Mouse (Mus musculus) A20 (cell line): ENCODE measurements around the gene Cyld.
"Not testable (repeated sequence)": the region's sequence is repeated elsewhere in the genome, so short reads cannot be mapped to it uniquely, and the experiment has no call there.

Source experiments
- DNase-seq: peaks from one replicate; pipeline ENCODE4 v3.0.0-alpha.2; 2011; ENCODE audit warnings: low read depth, low spot score

Gene Cyld

DNA sequence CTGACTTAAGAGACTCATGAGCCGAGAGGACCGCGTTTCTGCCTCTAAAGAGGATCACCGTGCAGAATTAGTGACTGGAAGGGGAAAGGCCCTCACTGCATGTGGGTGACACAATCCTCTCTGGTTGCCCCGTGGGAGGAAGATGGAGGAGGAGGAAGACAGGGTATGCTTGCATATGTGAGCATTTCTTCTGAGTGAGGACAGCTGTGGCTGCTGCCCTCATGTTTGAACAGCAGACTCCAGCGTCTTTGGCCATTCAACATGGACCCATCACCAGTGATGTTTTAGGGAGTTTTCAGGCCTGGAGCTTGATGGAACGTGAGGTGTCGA, 10.0 kb upstream of the Cyld start:
- DNase-seq: no peak

DNA sequence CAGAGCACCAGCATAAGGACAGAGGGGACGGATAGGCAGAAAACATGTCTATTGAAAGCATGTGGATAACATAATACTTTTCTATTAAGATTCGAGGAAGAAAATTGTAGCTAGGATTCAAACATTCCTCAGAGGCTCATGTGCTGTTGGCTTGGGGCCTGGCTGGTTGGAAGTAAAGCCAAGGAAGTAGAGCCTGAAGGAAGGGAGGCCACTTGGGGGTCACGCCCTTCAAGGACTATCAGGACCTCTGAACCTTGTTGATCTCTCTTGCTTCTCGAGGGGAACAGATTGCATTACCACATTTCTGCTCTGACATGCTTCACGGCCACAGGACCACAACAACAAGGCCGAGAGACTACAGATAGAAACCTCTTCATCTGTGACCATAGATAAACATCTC, 7.7 kb upstream of the Cyld start:
- DNase-seq: no peak

DNA sequence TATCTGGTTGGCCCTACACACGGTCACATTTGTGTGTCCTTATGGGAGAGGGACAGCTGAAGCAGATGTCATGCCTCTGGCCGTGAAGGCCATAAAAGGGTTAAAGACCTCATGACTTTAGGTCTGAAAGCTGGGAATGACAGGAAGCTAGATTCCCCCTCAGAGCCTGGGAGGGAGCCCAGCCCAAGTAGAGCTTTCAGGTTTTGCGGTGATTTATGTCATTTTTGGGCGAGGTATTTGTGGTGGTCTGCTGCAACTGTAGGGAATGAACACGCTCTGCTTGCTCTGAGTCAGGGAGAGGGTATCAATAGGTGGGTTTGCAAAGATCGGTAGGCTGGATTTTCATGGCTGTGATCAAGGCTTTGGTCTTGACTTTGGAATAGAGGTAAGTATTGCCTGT, 6.9 kb upstream of the Cyld start:
- no peak for DNase-seq

DNA sequence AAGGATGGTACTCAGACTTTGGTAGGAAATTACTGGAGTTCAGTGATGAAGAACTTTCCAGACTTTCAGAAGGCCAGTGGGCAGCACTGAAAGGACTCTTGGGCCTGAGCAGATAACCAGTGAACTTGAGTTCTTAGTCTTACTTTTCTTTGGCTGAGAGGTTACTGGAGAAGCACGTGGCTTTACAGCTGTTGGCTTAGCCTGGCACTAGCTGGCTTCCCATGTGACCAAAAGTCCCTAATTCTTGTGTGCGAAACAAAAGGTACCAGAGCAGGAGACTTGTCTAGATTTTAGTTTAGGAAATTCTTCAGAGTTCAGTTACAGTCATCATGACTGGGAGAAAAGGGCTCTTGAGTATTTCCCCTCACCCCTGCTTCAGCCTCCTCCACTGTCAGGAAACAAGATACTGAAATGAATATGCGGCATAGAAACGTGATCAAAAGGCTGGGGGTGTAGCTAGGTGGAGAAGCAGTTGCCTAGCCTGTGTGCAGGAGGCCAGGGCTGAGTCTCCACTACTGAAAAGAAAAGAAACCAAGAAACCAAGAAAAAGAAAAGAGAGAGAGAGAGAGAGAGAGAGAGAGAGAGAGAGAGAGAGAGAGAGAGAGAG, 5.4 kb upstream of the Cyld start:
- no peak for DNase-seq

DNA sequence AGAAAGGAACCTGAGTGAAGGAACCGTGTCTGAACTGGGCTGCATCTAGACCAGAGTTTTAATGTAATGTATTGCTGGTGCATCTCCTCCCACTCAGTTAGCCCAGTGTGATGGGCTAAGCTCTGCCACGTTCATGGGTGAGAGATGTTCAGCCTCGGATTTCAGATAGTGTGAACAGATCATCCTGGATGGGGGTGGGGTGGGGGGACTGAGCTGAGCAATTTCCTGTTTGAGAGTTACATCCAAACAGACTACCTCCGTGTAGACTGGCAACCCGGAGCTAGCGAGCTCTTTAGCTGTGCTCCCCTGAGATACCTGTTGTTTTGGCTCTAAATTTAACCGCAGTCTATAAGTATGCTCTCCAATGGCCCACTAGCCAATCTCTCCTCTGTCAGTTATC, 4.9 kb upstream of the Cyld start:
- DNase-seq: no peak

DNA sequence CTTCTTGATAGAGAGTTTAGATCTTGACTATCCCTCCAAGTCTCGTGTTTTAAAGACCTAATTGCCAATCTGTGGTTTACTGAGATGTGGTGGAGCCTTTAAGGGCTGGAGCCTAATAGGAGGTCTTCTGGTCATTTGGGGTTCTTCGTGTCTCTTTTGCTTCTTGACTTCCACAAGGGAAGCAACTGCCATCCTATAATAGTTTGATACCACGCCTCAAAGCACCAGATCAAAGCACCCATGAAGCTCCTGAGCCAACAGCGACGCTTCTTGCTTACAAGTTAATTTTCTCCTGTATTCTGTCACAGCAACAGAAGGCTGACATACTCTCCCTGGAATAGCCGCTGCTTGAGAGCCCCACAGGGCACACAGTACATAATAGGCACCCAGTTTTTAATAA, 4.0 kb upstream of the Cyld start:
- no peak for DNase-seq

DNA sequence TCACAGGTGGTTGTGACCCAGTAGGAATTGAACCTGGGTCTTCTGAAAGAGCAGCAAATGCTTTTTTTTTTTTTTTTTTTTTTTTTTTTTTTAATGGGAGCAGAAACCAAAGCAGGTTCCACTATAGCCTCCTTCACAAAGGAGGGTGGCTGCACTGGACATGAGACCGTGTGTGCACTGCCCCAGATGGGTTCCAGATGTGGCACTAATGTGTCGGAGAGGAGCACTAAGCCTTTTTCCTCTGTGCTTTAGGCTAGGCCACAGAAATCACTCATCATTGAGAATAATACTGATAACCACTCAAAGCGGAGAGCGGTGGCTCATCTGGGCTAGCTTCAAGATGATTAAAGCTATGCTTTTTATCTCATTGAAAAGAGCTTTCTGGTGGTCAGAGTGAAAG, 3.5 kb upstream of the Cyld start:
- DNase-seq: no peak

DNA sequence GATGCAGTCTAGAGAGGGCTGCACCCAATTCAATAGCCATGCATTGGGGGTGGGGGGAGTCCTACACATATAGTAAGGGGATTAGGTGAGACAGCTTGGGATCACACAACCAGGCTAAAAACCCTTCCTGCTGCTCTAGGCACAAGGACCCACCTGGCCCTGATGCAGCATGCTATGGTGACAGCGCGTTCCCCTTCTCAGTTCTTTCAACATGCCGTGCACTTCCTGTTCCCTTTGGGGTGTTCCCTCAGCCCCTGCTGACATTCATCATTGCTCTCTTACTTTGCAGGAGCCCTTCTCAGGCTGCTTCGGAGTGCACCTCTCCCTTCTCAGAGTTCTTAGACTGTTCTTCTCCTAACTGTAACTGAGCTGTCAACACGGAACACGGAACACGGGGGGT, 2.5 kb upstream of the Cyld start:
- peak; percentile 74 for DNase-seq

DNA sequence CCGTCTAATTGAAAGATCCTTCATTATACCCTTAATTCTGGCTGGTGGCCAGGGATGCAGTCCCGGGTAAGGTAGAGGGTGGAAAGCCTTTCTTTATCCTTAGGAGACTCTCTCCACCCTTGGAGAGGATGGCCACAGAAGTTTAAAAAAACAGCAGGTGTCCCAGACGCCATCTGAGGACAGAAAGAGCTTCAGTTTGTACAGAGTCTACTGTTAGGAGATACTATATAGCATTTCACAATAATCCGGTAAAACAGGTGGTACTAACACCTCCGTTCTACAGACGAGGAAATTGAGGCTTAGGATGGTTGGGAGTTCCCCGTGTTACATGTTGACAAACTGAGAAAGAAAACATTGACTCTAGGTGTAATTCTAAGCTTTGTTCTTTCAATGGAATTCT, 600 bp upstream of the Cyld start:
- DNase-seq: no peak

DNA sequence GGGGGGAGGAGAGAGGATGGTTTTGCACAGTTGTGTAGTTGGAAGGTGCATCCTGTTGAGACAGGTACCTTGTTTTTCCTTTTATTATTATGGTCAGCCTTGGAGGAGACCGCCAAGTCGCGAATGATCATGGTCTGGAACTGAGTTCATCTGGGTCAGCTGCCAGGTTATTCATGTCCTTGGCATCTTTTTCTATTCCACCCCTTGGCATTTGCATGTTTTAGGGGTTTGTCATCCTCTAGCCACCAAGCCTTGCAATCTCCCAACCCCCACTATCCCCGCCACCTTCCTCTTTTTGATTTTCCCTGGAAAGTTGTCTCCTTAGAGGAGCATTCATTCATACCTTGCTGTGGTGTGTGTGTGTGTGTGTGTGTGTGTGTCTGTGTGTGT, 809 bp downstream of the Cyld start:
- no peak for DNase-seq

DNA sequence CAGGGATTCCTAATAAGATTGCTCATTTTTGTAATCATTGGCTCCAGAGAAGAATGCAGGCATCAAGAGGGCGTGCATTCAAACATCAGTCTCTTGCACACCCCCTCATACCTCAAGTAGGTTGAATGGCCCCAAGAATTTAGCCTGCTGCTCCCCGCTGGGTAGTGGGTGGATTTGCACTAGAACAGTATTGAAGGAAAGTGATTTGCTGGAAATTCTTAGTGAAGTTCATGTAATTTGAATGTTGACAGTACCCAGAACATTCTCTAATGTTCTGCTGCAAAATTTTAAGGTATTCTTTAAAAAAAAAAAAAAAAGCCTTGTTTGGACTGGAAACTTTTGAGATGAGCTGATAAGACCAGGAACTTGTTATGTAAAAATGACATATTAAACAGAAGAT, 1.2 kb downstream of the Cyld start:
- DNase-seq: peak; percentile 45

DNA sequence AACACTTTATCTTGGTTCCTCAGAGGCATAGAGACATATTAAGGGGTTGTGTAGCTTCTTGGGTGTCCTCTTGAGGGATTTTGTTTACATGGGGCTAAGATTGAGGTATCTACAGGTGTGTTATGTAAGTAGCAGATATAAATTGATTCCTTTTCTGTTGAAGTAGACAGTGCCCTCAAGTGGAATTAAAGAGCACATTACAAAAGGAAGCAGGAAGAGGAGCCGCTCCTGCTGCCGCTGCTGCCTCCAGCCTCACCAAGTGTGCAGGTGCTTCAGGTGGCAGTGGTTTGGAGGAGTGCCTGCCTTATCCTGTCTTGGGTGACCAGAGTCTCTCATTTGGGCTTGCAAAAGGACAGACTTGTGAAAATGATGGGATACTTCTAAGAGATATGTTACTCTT, 4.8 kb downstream of the Cyld start:
- DNase-seq: peak; percentile 65

DNA sequence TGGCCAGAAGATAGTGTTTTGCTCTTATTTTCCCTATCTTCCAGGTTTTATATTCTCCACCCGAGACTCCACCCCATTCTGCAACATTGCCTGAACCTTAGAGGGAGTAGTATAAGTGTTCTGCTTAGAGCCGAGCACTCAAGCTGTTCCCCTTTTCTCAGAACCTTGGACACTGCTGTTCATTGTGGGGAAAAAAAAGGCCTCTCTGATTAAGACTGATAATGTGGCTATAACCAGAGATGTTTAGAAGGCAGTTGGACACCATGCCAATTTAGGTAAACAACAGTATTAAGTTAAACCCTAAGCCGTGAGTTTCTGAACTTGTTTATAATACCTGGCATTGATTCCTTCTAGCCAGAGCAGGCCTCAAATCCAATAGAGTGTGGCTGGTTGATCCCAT, 6.0 kb downstream of the Cyld start:
- no peak for DNase-seq

DNA sequence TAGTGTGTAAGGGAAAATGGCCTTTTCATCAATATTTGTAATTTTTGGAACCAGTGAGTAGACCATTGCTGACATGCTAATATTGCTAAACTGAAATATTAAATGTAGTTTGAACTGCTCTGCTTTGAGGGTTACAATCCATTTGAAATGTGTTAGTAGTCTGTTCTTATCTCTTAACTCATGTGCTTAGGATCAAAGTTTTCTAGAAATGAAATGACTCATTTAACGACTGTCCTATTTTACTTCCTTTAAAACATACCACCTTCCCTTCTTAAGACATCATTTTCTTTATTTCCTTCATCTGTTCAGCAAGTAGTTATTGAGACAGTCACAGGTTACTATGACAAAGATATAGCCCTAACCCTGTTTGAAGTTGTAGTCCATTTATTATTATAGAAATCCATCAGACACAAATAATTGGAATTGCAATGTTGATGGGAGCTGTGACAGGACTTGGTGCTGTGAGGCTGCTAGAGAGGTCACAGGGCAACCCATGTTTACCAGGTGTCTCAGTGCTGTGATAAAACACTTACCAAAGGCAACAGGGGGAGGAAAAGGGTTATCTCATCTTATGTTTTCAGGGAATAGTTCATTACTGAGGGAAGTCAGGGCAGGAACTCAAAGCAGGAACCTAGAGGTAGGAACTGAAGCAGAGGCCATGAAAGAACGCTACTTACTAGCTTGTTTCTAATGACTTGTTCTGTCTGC, 26.6 kb downstream of the Cyld start:
- DNase-seq: no peak

DNA sequence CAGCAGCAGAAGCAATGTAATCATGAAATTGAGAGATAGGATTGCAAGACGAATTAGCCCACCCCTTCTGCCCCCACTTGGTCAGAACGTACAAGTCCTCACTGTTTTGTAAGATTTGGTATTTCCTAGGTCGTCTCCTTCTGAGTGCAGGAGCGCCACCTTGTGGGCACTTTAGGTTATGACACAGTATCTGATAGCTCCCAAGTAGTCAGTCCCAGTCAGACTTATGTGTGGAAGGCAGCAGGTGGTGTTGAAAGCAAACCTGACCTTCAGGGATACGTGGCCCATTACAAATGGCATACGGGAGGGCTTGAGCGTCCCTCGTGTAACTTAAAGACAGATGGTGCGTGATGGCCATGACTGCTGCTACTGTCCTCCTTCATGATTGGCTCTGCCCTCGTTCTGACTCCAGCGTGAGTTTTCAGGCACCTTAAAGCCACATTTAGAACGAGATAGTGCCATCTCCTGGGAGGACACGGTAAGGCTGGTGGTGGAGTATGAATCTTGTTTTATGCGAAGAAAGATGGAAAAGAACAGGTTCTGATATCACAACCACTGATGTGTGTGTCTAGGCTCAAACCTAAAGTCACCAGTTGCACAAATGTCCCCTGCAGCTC, 58.5 kb downstream of the Cyld start:
- peak; percentile 89 for DNase-seq

DNA sequence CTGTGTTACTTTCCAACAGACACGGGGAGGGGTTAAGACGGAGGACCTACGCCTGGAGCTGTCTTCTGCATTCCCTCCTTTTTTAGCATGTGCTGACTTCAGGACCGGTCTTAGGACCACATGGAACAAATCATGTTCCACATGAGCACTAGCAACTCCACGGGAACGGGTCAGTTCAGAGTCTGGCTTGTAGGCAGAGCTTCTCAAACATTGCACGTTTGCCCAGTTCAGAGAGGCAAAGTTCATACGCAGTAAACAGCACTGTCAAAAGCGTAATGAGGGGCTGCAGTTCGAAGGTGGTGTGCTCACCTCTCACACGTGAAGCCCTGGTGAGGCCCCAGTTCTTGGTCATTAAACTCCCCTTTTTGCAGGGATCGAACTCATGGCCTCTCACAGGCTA, 65.2 kb downstream of the Cyld start:
- no peak for DNase-seq

DNA sequence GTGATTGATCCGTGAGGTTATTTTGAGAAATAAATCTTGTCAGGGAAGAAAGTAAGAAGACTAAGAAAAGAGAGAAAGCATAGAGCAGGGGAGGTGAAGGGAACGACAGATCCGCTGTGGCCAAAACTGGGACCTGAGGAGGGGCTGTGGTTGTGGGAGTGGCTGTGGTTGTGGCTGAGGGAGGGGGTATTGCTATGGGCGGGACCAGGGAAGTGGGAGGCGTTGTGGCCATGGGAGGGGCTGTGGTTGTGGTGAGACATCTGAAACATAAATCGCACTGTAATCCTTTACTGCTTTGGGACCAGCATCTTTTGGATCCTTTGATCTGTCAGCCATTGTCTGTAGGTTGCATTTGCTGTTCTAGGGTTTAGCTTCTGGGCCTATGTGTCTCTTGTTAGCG, 74.4 kb downstream of the Cyld start:
- DNase-seq: no peak

DNA sequence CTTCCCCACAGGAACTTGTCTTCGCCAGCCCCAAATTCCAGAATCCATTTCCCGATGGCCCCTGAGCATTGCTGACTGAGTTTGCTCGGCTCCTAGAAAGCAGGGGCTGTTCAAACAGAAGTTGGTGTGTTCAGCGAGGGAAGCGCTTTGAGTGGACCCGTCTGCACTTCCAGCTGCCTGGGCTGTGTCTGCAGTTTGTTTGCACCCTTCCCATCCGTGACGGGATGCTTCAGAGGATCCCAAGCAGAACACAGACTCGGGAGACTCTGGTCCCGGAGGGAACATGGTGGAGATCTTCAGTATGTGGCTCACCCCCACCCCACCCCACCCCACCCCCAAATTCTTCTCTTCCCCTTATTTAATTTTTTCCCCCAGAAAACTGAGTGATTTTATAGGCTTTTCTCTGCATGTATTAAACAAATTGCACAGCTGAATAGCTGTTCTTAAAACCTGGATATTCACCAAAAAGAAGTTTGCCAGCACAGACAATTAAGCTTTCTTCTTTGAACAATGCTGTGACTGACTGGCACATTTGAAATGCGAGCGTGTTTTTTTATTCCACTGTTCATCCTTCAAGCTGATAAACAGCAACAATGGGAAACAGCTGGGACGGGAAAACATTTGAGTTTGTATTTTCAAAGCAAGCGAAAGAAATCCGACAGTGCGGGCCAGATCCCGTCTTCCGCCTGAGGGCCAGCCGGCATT, 77.9 kb downstream of the Cyld start:
- no peak for DNase-seq

DNA sequence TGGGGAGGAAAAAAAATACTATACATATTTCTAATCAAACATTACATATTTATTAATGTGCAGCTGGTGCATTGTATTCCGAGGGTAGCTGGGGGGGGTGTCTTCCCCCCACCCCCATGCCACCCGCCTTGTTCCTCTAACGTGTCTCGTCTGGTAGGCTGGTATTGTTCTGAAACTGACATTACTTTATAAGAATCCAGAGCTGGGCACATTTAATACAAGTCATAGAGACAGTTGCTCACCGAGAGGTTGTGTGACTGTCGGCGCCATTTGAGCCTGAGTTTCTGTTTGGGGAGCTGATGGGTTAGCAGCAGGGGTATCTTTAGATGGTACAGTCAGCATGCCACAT, 78.4 kb downstream of the Cyld start:
- DNase-seq: no peak

DNA sequence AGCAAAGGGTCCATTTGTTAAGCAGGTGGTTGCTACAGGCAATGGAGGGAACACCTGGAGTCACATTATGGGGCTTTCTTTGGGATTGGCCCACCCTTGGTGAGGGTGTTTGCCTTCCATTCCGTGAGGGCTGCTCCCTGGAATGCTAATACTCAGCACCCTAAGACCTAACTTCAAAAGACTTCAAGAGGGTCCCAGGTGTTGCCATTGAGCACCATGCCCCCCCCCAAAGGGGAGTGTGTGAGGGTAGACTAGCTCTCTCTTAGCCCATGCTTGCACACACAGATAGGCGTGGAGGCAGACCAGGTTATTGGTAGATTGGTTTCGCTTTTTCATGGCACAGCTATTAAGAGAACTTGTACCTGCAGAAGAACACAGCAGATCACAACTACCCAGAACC, 83.3 kb downstream of the Cyld start:
- no peak for DNase-seq

DNA sequence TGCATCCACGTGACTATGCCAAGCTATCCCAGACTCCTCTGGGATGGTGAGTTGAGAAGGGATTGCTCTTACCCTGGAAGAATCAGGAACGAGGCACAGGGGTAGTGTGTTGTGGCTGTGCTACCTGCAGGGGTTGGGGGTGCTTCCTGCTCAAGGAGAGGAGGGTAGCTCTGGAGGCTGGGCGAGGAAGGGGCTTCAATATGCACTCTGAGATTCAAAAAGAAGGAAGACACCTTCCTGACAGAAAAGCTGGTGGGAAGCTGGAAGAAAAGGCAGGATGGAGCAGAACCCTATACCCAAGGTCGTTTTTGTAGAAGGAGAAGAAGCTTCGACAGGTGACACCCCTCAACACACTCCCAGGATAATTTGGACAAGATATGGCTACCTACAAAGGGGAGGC, 84.5 kb downstream of the Cyld start:
- DNase-seq: no peak

DNA sequence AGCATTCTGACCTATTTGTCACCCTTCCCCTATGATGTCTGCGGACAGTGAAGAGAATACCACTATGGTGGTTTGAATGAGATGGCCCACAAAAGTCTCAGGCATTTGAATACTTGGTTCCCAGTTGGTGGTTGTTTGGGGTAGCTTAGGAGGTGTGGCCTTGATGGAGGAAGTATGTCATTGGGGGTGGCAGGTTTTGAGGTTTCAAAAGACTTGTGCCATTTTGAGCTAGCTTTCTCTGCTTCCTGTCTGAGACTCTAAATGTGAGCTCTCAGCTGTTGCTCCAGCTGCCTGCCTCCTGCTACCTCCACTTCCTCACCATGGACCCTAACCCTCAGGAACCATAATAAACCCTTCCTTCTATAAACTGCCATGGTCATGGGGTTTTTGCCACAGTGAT, 86.9 kb downstream of the Cyld start:
- peak; percentile 22 for DNase-seq

DNA sequence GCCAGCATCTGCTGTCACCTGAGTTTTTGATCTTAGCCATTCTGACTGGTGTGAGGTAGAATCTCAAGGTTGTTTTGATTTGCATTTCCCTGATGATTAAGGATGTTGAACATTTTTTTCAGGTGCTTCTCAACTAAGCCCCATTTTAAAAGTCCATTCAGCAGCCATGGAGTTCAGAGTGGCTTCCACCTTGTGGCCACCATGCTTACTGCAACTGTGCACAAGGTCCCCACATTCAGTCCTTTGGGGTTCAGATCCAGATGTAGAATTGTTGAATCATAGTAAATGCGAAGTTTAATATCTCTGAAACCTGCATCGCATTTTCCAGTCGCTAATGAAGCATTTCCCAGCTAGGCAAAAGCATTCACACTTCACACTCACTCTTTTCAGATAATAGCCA, 91.5 kb downstream of the Cyld start:
- not testable (repeated sequence) for DNase-seq
